Mouse (Mus musculus): ENCODE measurements at regions not wholly inside any gene's neighbourhood (a gene's known extent, or its start where the extent isn't known, plus 50 kb on each side); places are given as distances from the start of the nearest gene placed in this dataset.

DNA sequence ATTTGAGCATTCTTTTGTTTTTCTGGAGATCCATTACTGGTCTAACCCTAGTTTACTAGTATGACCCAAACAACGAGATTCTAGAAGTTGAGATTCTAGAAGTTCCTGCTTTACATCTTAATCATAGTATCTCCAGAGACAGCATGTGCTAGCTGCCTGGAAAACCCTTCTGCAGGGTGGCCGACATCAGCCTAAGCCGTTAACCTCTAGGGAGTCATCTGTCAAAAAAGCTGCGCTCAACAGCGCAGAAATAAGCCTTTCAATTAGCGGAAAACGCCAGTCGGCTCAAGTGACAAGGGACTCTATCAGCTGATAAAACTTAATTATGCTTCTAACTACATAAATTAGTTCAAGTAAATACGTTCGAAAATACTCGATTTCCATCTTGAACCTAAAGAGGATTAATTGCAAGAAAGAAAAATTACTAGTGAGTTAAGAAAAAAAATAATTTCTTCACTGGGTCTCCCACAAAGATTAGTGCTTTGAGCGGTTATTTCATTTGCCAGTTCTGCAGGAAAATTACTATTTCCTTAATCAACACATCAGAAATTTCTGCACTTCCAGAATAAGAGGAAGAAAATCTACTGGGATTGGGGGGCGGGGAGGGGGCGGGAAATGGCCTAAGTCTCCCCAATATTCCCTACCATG is 53.0 kb upstream of the Chd2 start:
- TF ChIP-seq CTCF (IDR thresholded peaks at IDR 0.05; ENCODE audit: low read depth) = no peak
- TF ChIP-seq EP300 (IDR thresholded peaks at IDR 0.05; ENCODE audit: low read depth) = no peak

Data from heart, postnatal 0 days (tissue).